Mouse (Mus musculus): ENCODE data around the gene Btbd19. TPM values are rescaled to one million over a fixed set of nuclear protein-coding genes. Genes with fewer than 3 reads are reported as not detected.

The Btbd19 gene
- polyA plus RNA-seq (2017; shearing (Covaris generic)) = 22.4 TPM

GRCm38 (mm10) chr4:117125348-117125909 is at the start of gene Btbd19:
Btbd19 (minus strand) TSS chr4:117125725.

GRCm38 (mm10) chr4:117155792-117156355 is 30.3 kb upstream of the Btbd19 start, which contains the start of gene Rps8:
Rps8 (minus strand) TSS chr4:117156243.

GRCm38 (mm10) chr4:117133817-117134600 is 8.5 kb upstream of the Btbd19 start, which contains the start of gene Plk3:
Plk3 (minus strand) TSS chr4:117133963.

GRCm38 (mm10) chr4:117126675-117127290 is 1.3 kb upstream of the Btbd19 start, which contains the start of gene Tctex1d4:
Tctex1d4 (plus strand) TSS chr4:117126794.

GRCm38 (mm10) chr4:117095551-117096452 is 29.7 kb downstream of the Btbd19 start, which contains the start of gene Ptch2:
Ptch2 (plus strand) TSS chr4:117096075.

Other genes starting within 250 kb of the Btbd19 start
- gene Zswim5, start 248.3 kb downstream of the Btbd19 start, polyA plus RNA-seq (2017; shearing (Covaris generic)) = 0.12 TPM
- 60.9 TPM for gene Urod, start 131.3 kb downstream of the Btbd19 start, polyA plus RNA-seq (2017; shearing (Covaris generic))
- gene Hectd3, start 130.4 kb downstream of the Btbd19 start, polyA plus RNA-seq (2017; shearing (Covaris generic)) = 30.9 TPM
- 21.4 TPM for gene Eif2b3, start 106.3 kb downstream of the Btbd19 start, polyA plus RNA-seq (2017; shearing (Covaris generic))
- not detected for gene Ptch2, start 29.6 kb downstream of the Btbd19 start, polyA plus RNA-seq (2017; shearing (Covaris generic))
- not detected for gene Tctex1d4, start 1.1 kb upstream of the Btbd19 start, polyA plus RNA-seq (2017; shearing (Covaris generic))
- 59.7 TPM for gene Plk3, start 8.2 kb upstream of the Btbd19 start, polyA plus RNA-seq (2017; shearing (Covaris generic))
- 707 TPM for gene Rps8, start 30.5 kb upstream of the Btbd19 start, polyA plus RNA-seq (2017; shearing (Covaris generic))
- not detected for gene Kif2c, start 56.9 kb upstream of the Btbd19 start, polyA plus RNA-seq (2017; shearing (Covaris generic))
- gene Tmem53, start 126.2 kb upstream of the Btbd19 start, polyA plus RNA-seq (2017; shearing (Covaris generic)) = not detected
- not detected for gene Armh1, start 126.4 kb upstream of the Btbd19 start, polyA plus RNA-seq (2017; shearing (Covaris generic))

All from naive thymus-derived CD4-positive, alpha-beta T cell, adult 5 months (primary cell).